Mouse (Mus musculus) ovary, postnatal 10 days (tissue): ENCODE measurements around the gene Pcbp1.
"Not testable (repeated sequence)": the region's sequence is repeated elsewhere in the genome, so short reads cannot be mapped to it uniquely, and the experiment has no call there.

Experiments used
- DNase-seq: peaks from one replicate; pipeline ENCODE4 v3.0.0; 2022; ENCODE audit warnings: low spot score

Pcbp1 gene

GRCm38 (mm10) chr6:86526032-86526960 lies at the start of gene Pcbp1:
TSS of gene Pcbp1 (minus strand) at chr6:86526321.
- DNase-seq, result peak; percentile 97

- no peak for DNase-seq
Observed at GRCm38 (mm10) chr6:86574495-86574894, 48.4 kb upstream of the Pcbp1 start.

- DNase-seq, result no peak
Observed at GRCm38 (mm10) chr6:86570830-86571229, 44.7 kb upstream of the Pcbp1 start.

GRCm38 (mm10) chr6:86569461-86569820 lies 43.3 kb upstream of the Pcbp1 start:
- DNase-seq, result no peak

GRCm38 (mm10) chr6:86568816-86569460 lies 42.8 kb upstream of the Pcbp1 start:
- DNase-seq, result no peak

GRCm38 (mm10) chr6:86565782-86566181 lies 39.7 kb upstream of the Pcbp1 start:
- no peak for DNase-seq

GRCm38 (mm10) chr6:86557182-86557581 lies 31.1 kb upstream of the Pcbp1 start:
- not testable (repeated sequence) for DNase-seq

- DNase-seq, result no peak
Observed at GRCm38 (mm10) chr6:86556345-86557058, 30.4 kb upstream of the Pcbp1 start.

- DNase-seq, result no peak
Observed at GRCm38 (mm10) chr6:86550587-86550986, 24.5 kb upstream of the Pcbp1 start.

- no peak for DNase-seq
Observed at GRCm38 (mm10) chr6:86547880-86548367, 21.8 kb upstream of the Pcbp1 start.

GRCm38 (mm10) chr6:86547228-86547755 lies 21.2 kb upstream of the Pcbp1 start:
- DNase-seq, result no peak

GRCm38 (mm10) chr6:86545236-86545635 lies 19.1 kb upstream of the Pcbp1 start:
- no peak for DNase-seq

GRCm38 (mm10) chr6:86543869-86544268 lies 17.7 kb upstream of the Pcbp1 start:
- DNase-seq, result no peak

GRCm38 (mm10) chr6:86543060-86543459 lies 16.9 kb upstream of the Pcbp1 start:
- DNase-seq, result no peak

- DNase-seq, result no peak
Observed at GRCm38 (mm10) chr6:86541650-86542049, 15.5 kb upstream of the Pcbp1 start.

- DNase-seq, result no peak
Observed at GRCm38 (mm10) chr6:86528451-86528785, 2.3 kb upstream of the Pcbp1 start.

GRCm38 (mm10) chr6:86527766-86528450 lies 1.8 kb upstream of the Pcbp1 start:
- no peak for DNase-seq

- peak; percentile 93 for DNase-seq
Observed at GRCm38 (mm10) chr6:86526961-86527740, 1.0 kb upstream of the Pcbp1 start.

- DNase-seq, result peak; percentile 60
Observed at GRCm38 (mm10) chr6:86525646-86526031, 482 bp downstream of the Pcbp1 start.

- peak; percentile 60 for DNase-seq
Observed at GRCm38 (mm10) chr6:86524879-86525645, 1.1 kb downstream of the Pcbp1 start.
